Mouse (Mus musculus): ENCODE data around the gene Zfp467.

GRCm38 (mm10) chr6:48412147-48412546 is 33.5 kb downstream of the Zfp467 start:
- TF ChIP-seq CTCF (IDR thresholded peaks at IDR 0.05) (peak; percentile 25; the same call in 1 of the 2 replicates), EP300 (IDR thresholded peaks at IDR 0.05) (no peak)

Measured in lung, postnatal 0 days (tissue).